Mouse (Mus musculus): ENCODE results near the gene Prr5.

DNA sequence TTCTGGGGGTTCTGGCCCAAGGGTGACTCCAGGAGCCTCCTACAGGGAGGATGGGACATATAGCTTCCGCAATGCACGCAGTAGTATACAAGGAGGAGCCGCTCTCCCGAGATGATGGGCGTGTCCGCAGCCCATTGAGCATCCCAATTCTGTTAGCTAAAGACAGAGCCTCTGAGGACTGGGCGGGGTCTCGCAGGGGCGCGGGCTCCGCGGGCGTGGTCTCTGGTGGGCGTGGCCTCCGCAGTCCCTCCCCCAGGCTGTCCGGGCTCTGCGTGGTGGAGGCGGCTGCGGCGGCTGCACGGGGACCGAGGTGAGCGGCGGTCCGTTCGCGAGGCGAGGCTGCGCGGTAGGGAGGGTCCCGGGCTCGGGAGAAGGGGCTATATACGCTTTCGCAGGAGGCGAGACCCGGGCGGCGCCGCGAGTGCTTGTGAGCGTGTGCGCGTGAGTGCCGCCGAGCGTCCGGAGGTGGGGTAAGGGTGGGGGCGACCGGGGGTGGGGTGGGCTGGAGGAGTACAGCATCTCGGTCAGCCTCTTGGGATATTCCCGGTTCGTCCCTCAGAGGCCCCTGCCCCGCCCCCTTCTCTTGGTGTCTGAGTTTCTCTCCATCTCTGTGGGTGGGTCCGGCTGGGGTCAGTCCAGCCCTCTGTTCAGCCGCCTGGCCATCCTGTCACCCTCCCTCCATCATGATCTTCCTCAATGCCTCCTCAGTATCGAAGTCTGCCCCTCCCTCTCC lies 6.3 kb upstream of the Prr5 start:
- no peak for TF ChIP-seq CTCF (IDR thresholded peaks at IDR 0.05; ENCODE audit: extremely low read depth, insufficient read length, insufficient replicate concordance, low read depth, low read length)
- no peak for TF ChIP-seq POLR2A (IDR thresholded peaks at IDR 0.05; ENCODE audit: low read depth, low read length)

All from small intestine, adult 2 months (tissue).